Mouse (Mus musculus): ENCODE results near the gene Dkk2. TPM values are rescaled to one million over a fixed set of nuclear protein-coding genes. Genes with fewer than 3 reads are reported as not detected.

Dkk2 gene
- polyA plus RNA-seq, 1 experiment from 2014 or later: 12.8 TPM

DNA sequence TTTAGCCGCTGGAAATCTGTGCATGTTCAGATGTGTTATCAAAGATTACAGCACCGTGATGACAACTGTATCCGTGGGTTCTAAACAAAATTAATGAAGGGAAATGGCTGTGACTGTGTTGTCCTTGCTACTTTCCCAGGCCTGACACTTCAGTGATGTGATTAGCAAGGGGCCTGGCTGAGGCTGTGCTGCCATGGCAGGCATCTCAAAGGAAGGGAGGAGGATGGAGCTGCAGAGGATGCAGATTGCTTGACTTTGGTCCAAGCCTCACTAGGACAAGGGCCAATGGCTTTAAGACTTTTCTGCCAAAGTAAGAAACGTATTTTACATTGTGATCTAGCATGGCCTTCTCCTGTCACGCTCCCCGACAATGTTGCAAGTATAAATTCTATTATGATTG is 11.2 kb downstream of the Dkk2 start:
- DNase-seq (ENCODE audit: low spot score) (no peak), ATAC-seq (ENCODE audit: insufficient number of reproducible peaks, low FRiP score, low TSS enrichment, low read depth) (no peak)
- Histone ChIP-seq H3K27ac (replicated peaks; ENCODE audit: low read depth, low read length) (no peak overlapping the region), H3K36me3 (ENCODE audit: control insufficient read depth, insufficient read depth, low read length) (no peaks in the 10 kb centered on the region), H3K9ac (ENCODE audit: low read length) (no peak overlapping the region), H3K4me2 (ENCODE audit: low read depth, severe bottlenecking) (no peak overlapping the region), H3K4me3 (ENCODE audit: low read depth, low read length) (no peak overlapping the region), H3K9me3 (ENCODE audit: control insufficient read depth, low read length) (no peaks in the 10 kb centered on the region), H3K27me3 (ENCODE audit: control insufficient read depth, insufficient read depth, low read length) (no peaks in the 10 kb centered on the region), H3K4me1 (ENCODE audit: control insufficient read depth, insufficient read depth, low read length) (no peaks in the 10 kb centered on the region)
- WGBS: 73% methylated on average over 6 of the region's 6 CpGs

- H3K36me3 ChIP-seq (ENCODE audit: control insufficient read depth, insufficient read depth, low read length): no peaks in the 10 kb centered on the region
- whole genome bisulfite sequencing: 84% methylated on average over 3 of the region's 3 CpGs
- H3K9ac ChIP-seq (ENCODE audit: low read length): no peak overlapping the region
- DNase-seq (ENCODE audit: low spot score) (no peak), ATAC-seq (ENCODE audit: insufficient number of reproducible peaks, low FRiP score, low TSS enrichment, low read depth) (no peak)
- no peak overlapping the region for H3K4me3 ChIP-seq (ENCODE audit: low read depth, low read length)
- no peaks in the 10 kb centered on the region; the same call in 1 of the 2 replicates for H3K4me1 ChIP-seq (ENCODE audit: control insufficient read depth, insufficient read depth, low read length)
- no peak overlapping the region for H3K4me2 ChIP-seq (ENCODE audit: low read depth, severe bottlenecking)
- H3K9me3 ChIP-seq (ENCODE audit: control insufficient read depth, low read length): no peaks in the 10 kb centered on the region
- H3K27ac ChIP-seq (replicated peaks; ENCODE audit: low read depth, low read length): no peak overlapping the region
- H3K27me3 ChIP-seq (ENCODE audit: control insufficient read depth, insufficient read depth, low read length): no peaks in the 10 kb centered on the region
Observed at GRCm38 (mm10) chr3:132100746-132101145, 15.7 kb downstream of the Dkk2 start.

GRCm38 (mm10) chr3:132103020-132103419 is 17.9 kb downstream of the Dkk2 start:
- ATAC-seq (ENCODE audit: insufficient number of reproducible peaks, low FRiP score, low TSS enrichment, low read depth) (no peak), DNase-seq (ENCODE audit: low spot score) (peak; percentile 29)
- H3K9ac ChIP-seq (ENCODE audit: low read length): no peak overlapping the region
- H3K9me3 ChIP-seq (ENCODE audit: control insufficient read depth, low read length): no peaks in the 10 kb centered on the region
- no peaks in the 10 kb centered on the region; the same call in 1 of the 2 replicates for H3K4me1 ChIP-seq (ENCODE audit: control insufficient read depth, insufficient read depth, low read length)
- no peaks in the 10 kb centered on the region for H3K27me3 ChIP-seq (ENCODE audit: control insufficient read depth, insufficient read depth, low read length)
- H3K4me2 ChIP-seq (ENCODE audit: low read depth, severe bottlenecking): no peak overlapping the region
- no peak overlapping the region for H3K27ac ChIP-seq (replicated peaks; ENCODE audit: low read depth, low read length)
- H3K36me3 ChIP-seq (ENCODE audit: control insufficient read depth, insufficient read depth, low read length): no peaks in the 10 kb centered on the region
- no peak overlapping the region for H3K4me3 ChIP-seq (ENCODE audit: low read depth, low read length)
- WGBS: 40% methylated on average over 9 of the region's 9 CpGs

DNA sequence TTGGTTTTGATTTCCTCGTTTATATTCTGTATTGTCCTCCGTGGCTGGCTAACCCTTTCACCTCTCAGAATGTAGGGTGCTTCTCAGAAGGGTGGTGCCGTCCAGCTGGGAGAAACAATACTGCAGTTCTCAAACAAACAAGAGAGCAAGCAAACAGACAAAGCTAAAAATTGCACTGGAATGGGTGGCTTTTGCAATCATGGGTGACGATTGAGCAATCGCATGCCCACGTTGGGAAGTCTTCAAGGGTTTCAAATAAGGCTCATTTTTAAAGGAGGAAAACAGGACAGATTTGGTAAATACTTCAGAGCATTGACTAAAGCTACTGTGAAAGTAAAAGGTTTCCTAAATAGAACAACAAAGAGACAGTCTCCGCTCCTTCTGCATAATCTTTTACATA is 18.4 kb downstream of the Dkk2 start:
- Histone ChIP-seq H3K9ac (ENCODE audit: low read length) (no peak overlapping the region), H3K4me1 (ENCODE audit: control insufficient read depth, insufficient read depth, low read length) (no peaks in the 10 kb centered on the region; the same call in 1 of the 2 replicates), H3K9me3 (ENCODE audit: control insufficient read depth, low read length) (no peaks in the 10 kb centered on the region), H3K27ac (replicated peaks; ENCODE audit: low read depth, low read length) (no peak overlapping the region), H3K27me3 (ENCODE audit: control insufficient read depth, insufficient read depth, low read length) (no peaks in the 10 kb centered on the region), H3K36me3 (ENCODE audit: control insufficient read depth, insufficient read depth, low read length) (no peaks in the 10 kb centered on the region), H3K4me2 (ENCODE audit: low read depth, severe bottlenecking) (no peak overlapping the region), H3K4me3 (ENCODE audit: low read depth, low read length) (no peak overlapping the region)
- DNase-seq (ENCODE audit: low spot score) (no peak), ATAC-seq (ENCODE audit: insufficient number of reproducible peaks, low FRiP score, low TSS enrichment, low read depth) (no peak)
- WGBS: 69% methylated on average over 7 of the region's 7 CpGs

DNA sequence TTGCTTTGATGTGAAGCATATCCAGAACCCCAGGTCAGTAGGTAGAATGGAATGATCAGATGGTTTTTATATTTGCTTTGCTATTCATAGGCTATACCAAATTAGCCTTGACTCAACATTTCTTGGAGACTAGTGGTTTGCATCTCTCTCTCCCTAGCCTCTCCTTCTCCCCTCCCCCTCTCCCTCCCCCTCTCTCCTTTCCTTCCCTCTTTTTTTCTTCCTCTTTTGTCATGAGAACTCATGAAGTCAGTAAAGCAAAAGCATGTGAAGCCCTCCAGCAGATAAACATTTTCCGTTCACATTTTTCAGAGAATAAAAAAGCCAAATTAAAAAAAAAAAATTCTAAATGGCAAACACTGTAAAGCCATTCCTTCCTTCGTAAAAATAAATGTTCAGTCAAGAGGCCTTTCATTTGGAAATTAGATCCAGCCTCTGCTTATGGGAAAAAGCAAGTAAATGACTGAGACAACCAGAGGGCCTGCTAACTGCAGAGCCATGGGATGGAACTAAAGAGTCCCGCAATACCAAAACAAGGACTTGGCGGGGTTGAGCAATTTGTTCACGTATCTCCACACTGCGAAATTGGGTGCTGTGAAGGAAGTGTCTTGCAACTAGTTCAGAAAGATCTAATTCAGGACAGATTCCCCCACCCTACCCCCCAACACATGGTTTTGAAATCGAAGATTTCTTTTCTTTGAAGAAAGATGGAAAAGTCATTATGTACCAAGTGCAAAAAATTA is 30.9 kb downstream of the Dkk2 start:
- H3K4me1 ChIP-seq (ENCODE audit: control insufficient read depth, insufficient read depth, low read length): no peaks in the 10 kb centered on the region
- no peaks in the 10 kb centered on the region for H3K27me3 ChIP-seq (ENCODE audit: control insufficient read depth, insufficient read depth, low read length)
- H3K27ac ChIP-seq (replicated peaks; ENCODE audit: low read depth, low read length): no peak overlapping the region
- no peak overlapping the region for H3K9ac ChIP-seq (ENCODE audit: low read length)
- DNase-seq (ENCODE audit: low spot score) (no peak), ATAC-seq (ENCODE audit: insufficient number of reproducible peaks, low FRiP score, low TSS enrichment, low read depth) (no peak)
- WGBS: 80% methylated on average over 7 of the region's 7 CpGs
- H3K4me3 ChIP-seq (ENCODE audit: low read depth, low read length): no peak overlapping the region
- no peak overlapping the region for H3K4me2 ChIP-seq (ENCODE audit: low read depth, severe bottlenecking)
- H3K9me3 ChIP-seq (ENCODE audit: control insufficient read depth, low read length): no peaks in the 10 kb centered on the region
- no peaks in the 10 kb centered on the region for H3K36me3 ChIP-seq (ENCODE audit: control insufficient read depth, insufficient read depth, low read length)

GRCm38 (mm10) chr3:132121344-132121743 is 36.3 kb downstream of the Dkk2 start:
- DNase-seq (ENCODE audit: low spot score) (no peak), ATAC-seq (ENCODE audit: insufficient number of reproducible peaks, low FRiP score, low TSS enrichment, low read depth) (no peak)
- H3K27ac ChIP-seq (replicated peaks; ENCODE audit: low read depth, low read length): no peak overlapping the region
- H3K4me2 ChIP-seq (ENCODE audit: low read depth, severe bottlenecking): no peak overlapping the region
- H3K36me3 ChIP-seq (ENCODE audit: control insufficient read depth, insufficient read depth, low read length): no peaks in the 10 kb centered on the region
- no peaks in the 10 kb centered on the region for H3K27me3 ChIP-seq (ENCODE audit: control insufficient read depth, insufficient read depth, low read length)
- H3K4me1 ChIP-seq (ENCODE audit: control insufficient read depth, insufficient read depth, low read length): no peaks in the 10 kb centered on the region
- H3K9ac ChIP-seq (ENCODE audit: low read length): no peak overlapping the region
- H3K9me3 ChIP-seq (ENCODE audit: control insufficient read depth, low read length): no peaks in the 10 kb centered on the region
- H3K4me3 ChIP-seq (ENCODE audit: low read depth, low read length): no peak overlapping the region
- WGBS: 51% methylated on average over 5 of the region's 5 CpGs

- H3K36me3 ChIP-seq (ENCODE audit: control insufficient read depth, insufficient read depth, low read length): no peaks in the 10 kb centered on the region
- no peak overlapping the region for H3K9ac ChIP-seq (ENCODE audit: low read length)
- no peak overlapping the region for H3K4me3 ChIP-seq (ENCODE audit: low read depth, low read length)
- H3K27ac ChIP-seq (replicated peaks; ENCODE audit: low read depth, low read length): no peak overlapping the region
- no peak for ATAC-seq (ENCODE audit: insufficient number of reproducible peaks, low FRiP score, low TSS enrichment, low read depth)
- no peak overlapping the region for H3K4me2 ChIP-seq (ENCODE audit: low read depth, severe bottlenecking)
- no peaks in the 10 kb centered on the region for H3K4me1 ChIP-seq (ENCODE audit: control insufficient read depth, insufficient read depth, low read length)
- peak; percentile 50 for DNase-seq (ENCODE audit: low spot score)
- no peaks in the 10 kb centered on the region for H3K9me3 ChIP-seq (ENCODE audit: control insufficient read depth, low read length)
- H3K27me3 ChIP-seq (ENCODE audit: control insufficient read depth, insufficient read depth, low read length): no peaks in the 10 kb centered on the region
- WGBS: under 1% methylated on average over 4 of the region's 4 CpGs
Observed at GRCm38 (mm10) chr3:132122581-132122980, 37.5 kb downstream of the Dkk2 start.

GRCm38 (mm10) chr3:132125227-132125740 is 40.2 kb downstream of the Dkk2 start:
- 79% methylated on average over 8 of the region's 8 CpGs for WGBS
- no peak for DNase-seq (ENCODE audit: low spot score)
- Histone ChIP-seq H3K4me2 (ENCODE audit: low read depth, severe bottlenecking) (no peak overlapping the region), H3K9ac (ENCODE audit: low read length) (no peak overlapping the region), H3K27me3 (ENCODE audit: control insufficient read depth, insufficient read depth, low read length) (no peaks in the 10 kb centered on the region), H3K27ac (replicated peaks; ENCODE audit: low read depth, low read length) (no peak overlapping the region), H3K36me3 (ENCODE audit: control insufficient read depth, insufficient read depth, low read length) (no peaks in the 10 kb centered on the region), H3K9me3 (ENCODE audit: control insufficient read depth, low read length) (no peaks in the 10 kb centered on the region), H3K4me3 (ENCODE audit: low read depth, low read length) (no peak overlapping the region), H3K4me1 (ENCODE audit: control insufficient read depth, insufficient read depth, low read length) (no peaks in the 10 kb centered on the region)
- no peak for ATAC-seq (ENCODE audit: insufficient number of reproducible peaks, low FRiP score, low TSS enrichment, low read depth)
